ENCODE assay signal across 12 mouse cellular contexts in the genomic region with DNA sequence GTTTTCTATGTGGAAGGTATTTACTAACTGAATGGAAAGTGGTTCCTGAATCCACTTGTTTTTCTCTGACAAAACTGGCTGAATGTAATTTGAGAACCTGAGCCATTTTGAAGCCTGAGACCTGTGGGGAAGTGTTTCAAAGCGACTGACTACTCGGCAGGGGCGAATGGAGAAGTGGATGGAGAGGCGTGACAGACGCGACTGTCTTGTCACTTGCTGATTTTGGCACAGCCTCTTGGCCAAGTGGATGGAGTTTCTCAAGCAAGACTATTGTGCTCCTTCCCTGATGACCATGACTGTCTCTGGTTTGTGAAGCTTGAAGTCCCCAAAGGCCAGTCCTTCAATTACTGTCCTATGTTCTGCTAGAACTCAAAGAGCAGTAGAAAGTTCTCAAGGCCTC.
"Had no signal": no experiment of that assay in that cellular context is flagged by ENCODE, and none has a peak within 500 bp of the region (broad histone marks: within the 10 kb centered on the region; RNA-seq: fewer than 3 reads in every experiment).

No protein-coding gene starts in this region.

- H3K9me3 ChIP-seq: limb, embryonic 10.5 days; liver, embryonic 15.5 days; midbrain, embryonic 13.5 days had no signal

- H3K27ac ChIP-seq: layer of hippocampus, adult 2 months; limb, embryonic 10.5 days; liver, embryonic 15.5 days; macrophage; midbrain, embryonic 13.5 days had no signal

- H3K4me3 ChIP-seq: layer of hippocampus, adult 2 months; limb, embryonic 10.5 days; liver, embryonic 15.5 days; midbrain, embryonic 13.5 days had no signal

- ATAC-seq: midbrain, embryonic 13.5 days had no signal

- H3K36me3 ChIP-seq: limb, embryonic 10.5 days; liver, embryonic 15.5 days; midbrain, embryonic 13.5 days had no signal

- H3K27me3 ChIP-seq: liver, embryonic 15.5 days; midbrain, embryonic 13.5 days had no signal

- H3K9ac ChIP-seq: liver, embryonic 15.5 days; lung, embryonic 14.5 days; midbrain, embryonic 13.5 days had no signal

- H3K4me2 ChIP-seq: liver, embryonic 11.5 days; liver, embryonic 15.5 days; lung, embryonic 14.5 days; midbrain, embryonic 13.5 days had no signal

- H3K4me1 ChIP-seq: liver, embryonic 15.5 days; midbrain, embryonic 13.5 days had no signal

- DNase-seq: kidney, postnatal 10 days; kidney, postnatal 4 days; lung, embryonic 14.5 days; lung, postnatal 10 days; right cerebral cortex, postnatal 14 days; thymus, postnatal 36 days had no signal
